Mouse (Mus musculus): ENCODE measurements around the gene Olfr357.

Olfr357 gene

DNA sequence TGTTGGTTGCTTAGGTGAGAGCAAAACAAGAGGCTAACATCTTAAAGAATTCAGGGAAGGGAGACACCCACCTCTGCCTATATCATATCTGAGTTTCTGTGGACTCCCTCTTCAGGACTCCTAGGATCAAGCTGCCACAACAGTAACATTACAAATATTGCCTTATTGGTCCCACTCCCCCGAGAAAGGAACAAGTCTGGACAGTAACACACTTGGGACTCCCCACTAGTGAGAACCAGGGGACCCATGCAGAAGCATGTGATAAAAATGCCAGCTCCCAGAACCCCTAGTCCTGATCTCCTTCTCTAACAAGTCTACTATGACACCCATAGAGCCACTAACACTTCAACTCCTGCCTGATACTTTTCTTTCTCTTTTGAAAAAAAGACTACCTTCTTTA, at the start of gene Olfr357:
Gene Olfr357, plus strand, starts transcription at position 301 of the 400 bp plus-strand sequence.
- DNase-seq (ENCODE audit: low read depth): no peak

GRCm38 (mm10) chr2:36997030-36997429, 3.4 kb downstream of the Olfr357 start:
- DNase-seq (ENCODE audit: low read depth): no peak

GRCm38 (mm10) chr2:37009235-37009634, 15.6 kb downstream of the Olfr357 start, which contains the start of gene Olfr358:
Gene Olfr358 (minus strand): TSS chr2:37009335.
- no peak for DNase-seq (ENCODE audit: low read depth)

Measured in fibroblast of lung, adult 2 months (primary cell).